Mouse (Mus musculus): ENCODE results near the gene Mtmr1.

The Mtmr1 gene

DNA sequence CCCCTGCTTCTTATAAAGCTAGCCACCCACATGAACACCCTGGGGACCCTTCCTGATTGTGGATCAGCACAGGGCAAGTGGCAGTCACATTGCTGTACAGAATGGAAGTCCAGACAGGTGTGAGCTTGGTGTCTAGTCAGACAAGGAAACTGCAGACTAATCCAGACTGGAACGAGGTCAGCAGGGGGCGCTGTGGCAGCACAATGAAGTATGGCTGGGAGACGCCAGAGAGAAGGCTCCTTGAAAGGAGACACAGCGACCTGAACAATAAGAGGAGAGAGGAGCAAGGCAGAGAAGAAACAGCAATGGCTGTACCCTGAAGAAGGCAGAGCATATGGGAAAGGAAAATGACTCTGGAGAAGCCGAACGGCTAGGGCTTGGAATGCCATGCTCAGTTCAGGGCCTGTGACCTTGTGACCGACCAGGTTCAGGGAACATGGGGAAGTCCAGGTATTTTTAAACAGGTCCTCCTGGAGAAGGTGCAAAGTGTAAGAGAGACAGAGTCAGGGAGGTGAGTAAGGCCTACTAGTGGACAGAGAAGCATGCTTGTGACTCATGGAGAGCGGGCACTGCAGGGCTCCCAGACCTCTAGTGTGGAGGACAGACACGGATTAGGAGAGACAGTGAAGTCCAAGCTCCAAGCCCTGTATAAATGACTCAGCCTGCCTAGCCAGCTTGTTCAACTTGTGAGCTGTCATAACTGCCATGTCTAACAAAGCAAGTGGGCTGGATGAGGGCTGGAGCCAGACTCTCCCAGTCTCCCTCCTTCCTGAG lies 61.4 kb downstream of the Mtmr1 start:
- no peak overlapping the region for H3K4me3 ChIP-seq (replicated peaks; ENCODE audit: low read length)
- TF ChIP-seq NANOG (IDR thresholded peaks at IDR 0.05; ENCODE audit: borderline replicate concordance, low read length) (no peak), POU5F1 (IDR thresholded peaks at IDR 0.05; ENCODE audit: borderline replicate concordance, low read length) (no peak), CTCF (conservative IDR thresholded peaks at IDR 0.05; ENCODE audit: low read length) (peak; percentile 27)
- H3K36me3 ChIP-seq (ENCODE audit: insufficient read depth, low read length) = no peaks in the 10 kb centered on the region
- no peaks in the 10 kb centered on the region for H3K9me3 ChIP-seq (ENCODE audit: low read length)
- no peaks in the 10 kb centered on the region for H3K4me1 ChIP-seq (replicated peaks; ENCODE audit: low read depth, low read length)
- no peaks in the 10 kb centered on the region for H3K27me3 ChIP-seq (ENCODE audit: insufficient read depth, low read length)

DNA sequence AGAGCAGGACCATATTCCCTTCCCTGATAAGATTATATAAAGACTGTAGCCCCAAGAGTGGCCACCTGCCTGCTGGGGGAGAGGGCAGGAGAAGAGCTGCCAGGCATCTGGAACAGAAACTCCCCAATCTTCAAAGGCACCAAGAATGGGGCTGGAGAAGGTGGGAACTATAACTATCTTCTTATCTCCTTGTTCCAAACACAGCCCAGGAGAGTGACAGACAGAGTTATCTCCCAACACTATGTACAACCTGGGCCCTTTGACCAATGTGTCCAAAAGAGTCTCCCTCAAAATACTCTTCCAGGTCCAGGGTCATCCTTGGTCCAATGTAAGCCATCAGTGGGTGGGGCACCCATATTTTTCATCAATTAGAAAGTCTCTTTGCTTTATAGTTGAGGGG lies 62.9 kb downstream of the Mtmr1 start:
- no peaks in the 10 kb centered on the region for H3K36me3 ChIP-seq (ENCODE audit: insufficient read depth, low read length)
- no peaks in the 10 kb centered on the region for H3K4me1 ChIP-seq (replicated peaks; ENCODE audit: low read depth, low read length)
- TF ChIP-seq POU5F1 (IDR thresholded peaks at IDR 0.05; ENCODE audit: borderline replicate concordance, low read length) = no peak
- no peak for TF ChIP-seq CTCF (conservative IDR thresholded peaks at IDR 0.05; ENCODE audit: low read length)
- no peak for TF ChIP-seq NANOG (IDR thresholded peaks at IDR 0.05; ENCODE audit: borderline replicate concordance, low read length)
- H3K9me3 ChIP-seq (ENCODE audit: low read length) = no peaks in the 10 kb centered on the region
- no peaks in the 10 kb centered on the region for H3K27me3 ChIP-seq (ENCODE audit: insufficient read depth, low read length)
- H3K4me3 ChIP-seq (replicated peaks; ENCODE audit: low read length) = no peak overlapping the region

DNA sequence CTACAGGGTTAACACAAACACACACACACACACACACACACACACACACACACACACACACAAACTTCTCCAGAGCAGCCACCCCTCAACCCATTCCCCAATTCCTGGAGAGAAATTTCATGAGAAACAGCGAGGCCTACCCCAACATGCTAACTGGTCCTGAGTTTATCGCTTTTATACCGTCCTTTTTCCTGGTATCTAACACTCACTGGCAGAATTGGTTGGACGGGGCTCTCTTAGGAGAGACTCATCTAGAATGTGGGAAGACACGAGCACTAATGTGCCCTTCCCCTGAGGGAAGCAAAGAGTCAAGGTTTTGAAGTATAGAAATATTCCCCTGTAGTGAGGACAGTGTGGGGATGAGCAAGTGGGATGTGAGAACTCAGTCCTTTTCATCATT lies 66.3 kb downstream of the Mtmr1 start:
- Histone ChIP-seq H3K27me3 (ENCODE audit: insufficient read depth, low read length) (no peaks in the 10 kb centered on the region), H3K36me3 (ENCODE audit: insufficient read depth, low read length) (no peaks in the 10 kb centered on the region), H3K4me3 (replicated peaks; ENCODE audit: low read length) (no peak overlapping the region), H3K9me3 (ENCODE audit: low read length) (no peaks in the 10 kb centered on the region), H3K4me1 (replicated peaks; ENCODE audit: low read depth, low read length) (no peaks in the 10 kb centered on the region)
- TF ChIP-seq POU5F1 (IDR thresholded peaks at IDR 0.05; ENCODE audit: borderline replicate concordance, low read length) (no peak), CTCF (conservative IDR thresholded peaks at IDR 0.05; ENCODE audit: low read length) (no peak), NANOG (IDR thresholded peaks at IDR 0.05; ENCODE audit: borderline replicate concordance, low read length) (no peak)

DNA sequence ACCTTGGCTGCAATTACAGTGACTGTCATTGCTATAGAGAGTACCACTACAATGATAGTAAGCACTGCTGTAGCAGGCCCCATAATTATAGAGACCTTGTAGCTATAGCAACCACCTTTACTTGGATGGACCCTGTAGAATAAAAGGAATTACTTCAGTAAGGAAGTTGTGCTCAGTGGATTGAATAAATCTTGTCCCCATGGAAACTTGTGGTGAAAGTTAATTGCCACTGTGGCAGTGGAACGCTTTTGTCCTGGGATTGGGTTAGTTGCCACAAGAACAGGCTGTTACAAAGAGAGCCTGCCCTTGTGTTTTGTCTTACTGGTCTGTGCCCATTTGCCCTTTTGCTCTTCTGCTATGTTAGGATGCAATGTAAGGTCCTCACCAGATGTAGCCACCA lies 69.9 kb downstream of the Mtmr1 start:
- no peak for TF ChIP-seq NANOG (IDR thresholded peaks at IDR 0.05; ENCODE audit: borderline replicate concordance, low read length)
- no peak for TF ChIP-seq POU5F1 (IDR thresholded peaks at IDR 0.05; ENCODE audit: borderline replicate concordance, low read length)
- no peak for TF ChIP-seq CTCF (conservative IDR thresholded peaks at IDR 0.05; ENCODE audit: low read length)
- Histone ChIP-seq H3K36me3 (ENCODE audit: insufficient read depth, low read length) (no peaks in the 10 kb centered on the region), H3K27me3 (ENCODE audit: insufficient read depth, low read length) (no peaks in the 10 kb centered on the region), H3K4me1 (replicated peaks; ENCODE audit: low read depth, low read length) (no peaks in the 10 kb centered on the region), H3K9me3 (ENCODE audit: low read length) (no peaks in the 10 kb centered on the region), H3K4me3 (replicated peaks; ENCODE audit: low read length) (no peak overlapping the region)

DNA sequence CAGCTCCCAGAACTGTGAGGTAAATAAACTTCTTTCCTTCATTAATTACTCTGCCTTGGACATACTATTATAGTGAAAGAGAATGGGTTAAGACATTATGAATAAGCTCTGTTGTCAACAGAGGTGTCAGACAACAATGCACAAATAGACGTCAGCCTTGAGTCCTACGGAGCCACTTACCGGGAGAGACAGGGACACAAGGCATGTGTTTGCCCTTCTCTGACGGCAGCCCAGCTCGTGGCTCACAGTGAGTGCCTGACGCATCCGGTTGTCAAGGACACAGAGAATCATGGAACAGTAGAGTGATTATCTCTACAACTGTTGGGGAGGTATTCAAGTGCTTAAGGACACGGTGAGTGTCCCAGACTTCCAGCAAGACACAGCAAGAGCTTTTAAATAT lies 70.3 kb downstream of the Mtmr1 start:
- H3K4me3 ChIP-seq (replicated peaks; ENCODE audit: low read length) = no peak overlapping the region
- no peaks in the 10 kb centered on the region for H3K36me3 ChIP-seq (ENCODE audit: insufficient read depth, low read length)
- no peaks in the 10 kb centered on the region for H3K9me3 ChIP-seq (ENCODE audit: low read length)
- H3K27me3 ChIP-seq (ENCODE audit: insufficient read depth, low read length) = no peaks in the 10 kb centered on the region
- TF ChIP-seq POU5F1 (IDR thresholded peaks at IDR 0.05; ENCODE audit: borderline replicate concordance, low read length) = no peak
- TF ChIP-seq NANOG (IDR thresholded peaks at IDR 0.05; ENCODE audit: borderline replicate concordance, low read length) = no peak
- TF ChIP-seq CTCF (conservative IDR thresholded peaks at IDR 0.05; ENCODE audit: low read length) = no peak
- no peaks in the 10 kb centered on the region for H3K4me1 ChIP-seq (replicated peaks; ENCODE audit: low read depth, low read length)

DNA sequence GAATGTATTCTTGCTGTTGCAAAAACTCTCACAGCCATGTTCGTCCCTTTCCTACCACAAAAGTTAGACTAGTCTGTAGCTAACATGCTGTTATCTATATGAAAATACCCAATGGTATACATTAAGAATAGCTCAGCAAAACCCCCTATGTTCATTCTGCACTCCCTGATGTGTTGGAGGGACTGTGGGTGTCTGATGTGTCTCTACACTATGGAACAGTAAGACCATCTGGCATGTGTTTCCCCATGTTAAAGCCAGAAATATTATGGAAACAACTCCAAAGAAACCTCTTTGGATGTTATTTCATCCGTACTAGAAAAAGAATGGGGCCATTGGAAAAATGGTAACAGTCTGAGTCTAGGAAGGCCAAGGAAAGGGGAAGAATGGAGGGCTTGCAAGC lies 71.0 kb downstream of the Mtmr1 start:
- H3K4me1 ChIP-seq (replicated peaks; ENCODE audit: low read depth, low read length) = no peaks in the 10 kb centered on the region
- no peaks in the 10 kb centered on the region for H3K27me3 ChIP-seq (ENCODE audit: insufficient read depth, low read length)
- TF ChIP-seq CTCF (conservative IDR thresholded peaks at IDR 0.05; ENCODE audit: low read length) (no peak), NANOG (IDR thresholded peaks at IDR 0.05; ENCODE audit: borderline replicate concordance, low read length) (no peak), POU5F1 (IDR thresholded peaks at IDR 0.05; ENCODE audit: borderline replicate concordance, low read length) (no peak)
- H3K36me3 ChIP-seq (ENCODE audit: insufficient read depth, low read length) = no peaks in the 10 kb centered on the region
- H3K9me3 ChIP-seq (ENCODE audit: low read length) = no peaks in the 10 kb centered on the region
- H3K4me3 ChIP-seq (replicated peaks; ENCODE audit: low read length) = no peak overlapping the region

DNA sequence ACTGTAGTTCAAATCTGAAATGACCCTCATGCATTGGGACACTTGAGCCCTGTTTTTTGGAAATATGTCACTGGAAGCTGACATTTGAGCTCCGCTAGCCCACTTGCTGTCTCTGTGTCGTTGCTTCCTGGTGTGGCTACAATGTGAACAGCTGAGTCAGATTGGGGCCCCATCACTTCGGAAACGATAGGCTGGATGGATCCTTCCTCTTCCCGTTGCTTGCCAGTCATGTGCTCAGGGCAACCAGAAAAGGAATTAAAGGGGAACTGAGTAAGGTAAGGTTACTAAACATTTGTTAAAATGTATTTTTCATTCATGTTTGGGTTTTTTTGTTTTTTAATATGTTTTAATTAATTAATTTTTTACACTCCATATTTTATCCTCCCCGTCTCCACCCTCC lies 74.9 kb downstream of the Mtmr1 start:
- H3K4me3 ChIP-seq (replicated peaks; ENCODE audit: low read length) = no peak overlapping the region
- no peaks in the 10 kb centered on the region for H3K4me1 ChIP-seq (replicated peaks; ENCODE audit: low read depth, low read length)
- no peaks in the 10 kb centered on the region for H3K9me3 ChIP-seq (ENCODE audit: low read length)
- no peaks in the 10 kb centered on the region for H3K27me3 ChIP-seq (ENCODE audit: insufficient read depth, low read length)
- no peak for TF ChIP-seq NANOG (IDR thresholded peaks at IDR 0.05; ENCODE audit: borderline replicate concordance, low read length)
- no peak for TF ChIP-seq POU5F1 (IDR thresholded peaks at IDR 0.05; ENCODE audit: borderline replicate concordance, low read length)
- TF ChIP-seq CTCF (conservative IDR thresholded peaks at IDR 0.05; ENCODE audit: low read length) = no peak
- H3K36me3 ChIP-seq (ENCODE audit: insufficient read depth, low read length) = no peaks in the 10 kb centered on the region

DNA sequence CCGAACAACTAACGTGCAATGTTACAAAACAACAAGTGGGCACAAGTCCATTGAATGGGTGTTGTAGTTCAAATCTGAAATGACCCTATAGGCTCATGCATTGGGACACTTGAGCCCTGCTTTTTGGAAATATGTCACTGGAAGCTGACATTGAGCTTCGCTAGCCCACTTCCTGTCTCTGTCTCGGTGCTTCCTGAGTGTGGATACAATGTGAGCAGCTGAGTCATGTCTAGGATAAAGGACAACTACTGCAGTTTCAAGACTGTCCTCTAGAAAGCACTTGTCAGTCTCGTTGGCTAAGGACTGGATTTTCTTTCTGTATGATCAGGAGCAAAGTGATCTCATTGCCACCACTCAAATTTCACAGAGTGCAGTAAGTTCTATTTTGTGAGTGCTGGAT lies 78.4 kb downstream of the Mtmr1 start:
- H3K27me3 ChIP-seq (ENCODE audit: insufficient read depth, low read length) = no peaks in the 10 kb centered on the region
- H3K9me3 ChIP-seq (ENCODE audit: low read length) = no peaks in the 10 kb centered on the region
- no peak for TF ChIP-seq CTCF (conservative IDR thresholded peaks at IDR 0.05; ENCODE audit: low read length)
- no peak for TF ChIP-seq NANOG (IDR thresholded peaks at IDR 0.05; ENCODE audit: borderline replicate concordance, low read length)
- H3K4me3 ChIP-seq (replicated peaks; ENCODE audit: low read length) = no peak overlapping the region
- no peaks in the 10 kb centered on the region for H3K36me3 ChIP-seq (ENCODE audit: insufficient read depth, low read length)
- H3K4me1 ChIP-seq (replicated peaks; ENCODE audit: low read depth, low read length) = no peaks in the 10 kb centered on the region

Measured in E14TG2a.4 (cell line).